Mouse (Mus musculus) embryonic fibroblast, embryonic 13.5 days (primary cell): ENCODE measurements around the gene Gmcl1. TPM values are rescaled to one million over a fixed set of nuclear protein-coding genes. Genes with fewer than 3 reads are reported as not detected.

ENCODE experiments used
- H3K27ac ChIP-seq: 2 replicates; pipeline ENCODE4 v1.5.1; 2012; ENCODE audit warnings: low read length, control low read depth, inconsistent platforms; ENCODE audit not compliant: insufficient read depth
- H3K4me1 ChIP-seq: 2 replicates; pipeline ENCODE4 v1.6.1; 2011; ENCODE audit warnings: low read length; ENCODE audit not compliant: control insufficient read depth, insufficient read depth
- H3K4me3 ChIP-seq: 2 replicates; pipeline ENCODE4 v1.5.1; 2011; ENCODE audit warnings: mild to moderate bottlenecking, control low read depth, low read length; ENCODE audit not compliant: insufficient read depth
- CTCF ChIP-seq: IDR thresholded peaks from 2 replicates; pipeline ENCODE4 v1.5.1; 2011; ENCODE audit warnings: mild to moderate bottlenecking, control low read depth, low read length, moderate library complexity, borderline replicate concordance; ENCODE audit not compliant: insufficient read depth
- POLR2A ChIP-seq: IDR thresholded peaks from 2 replicates; pipeline ENCODE4 v1.6.1; 2011; ENCODE audit warnings: low read depth, mild to moderate bottlenecking, control low read depth, low read length, moderate library complexity
- polyA plus RNA-seq: library from polyadenylated mRNA; stranded (reverse); fragments of >200 nt; gene quantifications from 2 replicates; pipeline ENCODE4 v1.2.4, GENCODE M21; 2011; ENCODE audit warnings: low read depth; ENCODE audit not compliant: missing spikeins, insufficient read length

Gmcl1 gene
- polyA plus RNA-seq, 1 experiment, result 34.9 TPM

DNA sequence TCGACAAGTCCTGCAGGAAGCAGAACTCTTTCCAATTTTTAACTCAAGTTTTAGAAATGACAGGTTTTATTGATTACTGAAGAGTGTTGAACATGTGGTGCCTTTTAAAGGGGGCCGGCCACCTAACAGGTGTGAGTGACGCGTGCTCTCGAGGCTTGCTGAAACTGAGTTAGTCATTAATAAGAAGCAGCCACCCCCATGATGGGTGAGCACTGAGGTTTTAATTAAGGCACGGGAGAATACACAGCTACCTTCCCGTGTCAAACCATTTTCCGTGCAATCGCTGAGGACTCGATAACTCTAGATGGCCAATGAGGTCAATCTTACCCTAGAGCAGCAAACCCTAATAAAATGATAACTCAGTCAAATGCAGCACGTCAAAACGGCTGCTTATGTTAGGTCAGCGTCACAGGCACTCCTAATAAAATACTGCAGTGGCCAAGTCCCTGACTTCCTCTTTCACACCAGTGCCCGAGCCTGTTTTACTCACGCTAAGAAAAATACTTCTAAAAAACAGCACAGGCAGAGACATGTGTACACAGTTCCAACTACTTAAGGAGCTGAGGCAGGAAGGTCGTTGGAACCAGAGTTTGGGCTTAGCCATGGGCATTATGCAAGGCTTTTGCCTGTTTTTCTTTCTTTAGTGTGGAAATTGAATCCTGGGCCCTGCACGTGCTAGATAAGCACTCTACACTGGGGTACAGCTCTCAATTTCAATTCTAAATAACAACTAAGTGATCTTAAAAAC, 67.4 kb downstream of the Gmcl1 start:
- Histone ChIP-seq H3K27ac (no peak overlapping the region), H3K4me3 (no peak overlapping the region), H3K4me1 (no peaks in the 10 kb centered on the region)
- TF ChIP-seq POLR2A, result no peak
- TF ChIP-seq CTCF, result no peak

GRCm38 (mm10) chr6:86665076-86665475, 68.1 kb downstream of the Gmcl1 start:
- H3K4me1 ChIP-seq, result no peaks in the 10 kb centered on the region
- TF ChIP-seq CTCF (no peak), POLR2A (no peak)
- H3K4me3 ChIP-seq, result no peak overlapping the region

GRCm38 (mm10) chr6:86660161-86660877, 72.9 kb downstream of the Gmcl1 start:
- Histone ChIP-seq H3K4me3 (no peak overlapping the region), H3K27ac (no peak overlapping the region), H3K4me1 (no peaks in the 10 kb centered on the region)
- TF ChIP-seq CTCF (no peak), POLR2A (no peak)

More at GRCm38 (mm10) chr6:86665076-86665475, 68.1 kb downstream of the Gmcl1 start:
- H3K27ac ChIP-seq, result no peak overlapping the region

- Histone ChIP-seq H3K27ac (no peak overlapping the region), H3K4me3 (no peak overlapping the region), H3K4me1 (no peaks in the 10 kb centered on the region)
- TF ChIP-seq CTCF, result no peak
- TF ChIP-seq POLR2A, result no peak
These were observed 74.7 kb downstream of the Gmcl1 start for GRCm38 (mm10) chr6:86658501-86658900.

DNA sequence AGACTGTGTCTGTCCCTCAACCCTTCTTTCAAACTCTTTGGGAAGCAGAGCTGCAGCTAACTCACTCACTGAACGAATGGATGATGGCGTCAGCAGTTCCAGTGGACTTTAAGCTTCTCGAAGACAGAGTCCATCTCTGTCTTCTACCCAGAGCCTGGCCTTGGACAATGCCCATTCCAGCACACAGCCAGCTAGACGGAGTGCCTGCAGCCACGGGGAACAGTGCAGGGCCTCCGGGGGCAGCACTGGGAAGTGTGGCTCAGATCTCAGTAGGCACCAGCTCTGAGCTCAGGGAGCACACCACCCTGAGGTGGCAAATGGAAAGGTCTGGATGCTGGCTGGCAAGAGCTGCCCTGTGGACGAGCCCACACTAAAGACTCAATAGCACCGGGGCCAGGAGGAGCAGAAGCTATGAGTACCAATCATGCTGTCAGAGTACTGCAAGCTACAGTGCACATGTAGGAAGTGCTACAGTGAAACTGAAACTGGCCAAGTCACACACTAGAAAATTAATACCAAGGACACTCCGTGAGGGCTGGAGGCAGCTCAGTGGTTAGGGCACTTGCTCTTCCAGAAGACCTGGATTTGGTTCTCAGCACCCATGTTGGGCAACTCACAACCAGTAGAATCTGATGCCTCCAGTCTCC, 78.8 kb downstream of the Gmcl1 start:
- H3K4me3 ChIP-seq, result no peak overlapping the region
- H3K27ac ChIP-seq, result no peak overlapping the region
- no peaks in the 10 kb centered on the region for H3K4me1 ChIP-seq
- TF ChIP-seq POLR2A (no peak), CTCF (no peak)

GRCm38 (mm10) chr6:86653026-86653425, 80.2 kb downstream of the Gmcl1 start:
- Histone ChIP-seq H3K4me3 (no peak overlapping the region), H3K27ac (no peak overlapping the region), H3K4me1 (no peaks in the 10 kb centered on the region)
- no peak for TF ChIP-seq CTCF
- TF ChIP-seq POLR2A, result no peak

GRCm38 (mm10) chr6:86646143-86646542, 87.0 kb downstream of the Gmcl1 start:
- H3K4me3 ChIP-seq, result no peak overlapping the region
- TF ChIP-seq POLR2A, result no peak
- TF ChIP-seq CTCF, result no peak

GRCm38 (mm10) chr6:86645551-86645950, 87.6 kb downstream of the Gmcl1 start:
- Histone ChIP-seq H3K4me1 (no peaks in the 10 kb centered on the region), H3K4me3 (no peak overlapping the region), H3K27ac (no peak overlapping the region)
- TF ChIP-seq POLR2A (no peak), CTCF (no peak)

More at GRCm38 (mm10) chr6:86646143-86646542, 87.0 kb downstream of the Gmcl1 start:
- Histone ChIP-seq H3K4me1 (no peaks in the 10 kb centered on the region), H3K27ac (no peak overlapping the region)

- H3K4me3 ChIP-seq, result no peak overlapping the region
- no peak for TF ChIP-seq CTCF
- no peak for TF ChIP-seq POLR2A
- H3K4me1 ChIP-seq, result no peaks in the 10 kb centered on the region
- H3K27ac ChIP-seq, result no peak overlapping the region
These were observed 88.3 kb downstream of the Gmcl1 start for GRCm38 (mm10) chr6:86644775-86645400.

Other genes starting within 250 kb of the Gmcl1 start
- 176 and 186 TPM in 2 replicates for gene Pcbp1, start 207.1 kb downstream of the Gmcl1 start, polyA plus RNA-seq
- not detected in 2 replicates for gene Asprv1, start 105.2 kb downstream of the Gmcl1 start, polyA plus RNA-seq
- 5.4 and 5.8 TPM in 2 replicates for gene Mxd1, start 64.2 kb downstream of the Gmcl1 start, polyA plus RNA-seq
- gene Snrnp27, start 48.9 kb downstream of the Gmcl1 start, polyA plus RNA-seq, result 64.1 and 65.6 TPM in 2 replicates
- gene Anxa4, start 60.2 kb upstream of the Gmcl1 start, polyA plus RNA-seq, result 87.3 and 105 TPM in 2 replicates
- 66.8 and 73.3 TPM in 2 replicates for gene Aak1, start 116.1 kb upstream of the Gmcl1 start, polyA plus RNA-seq